18 mouse cellular contexts compared by ENCODE assay signal in the genomic region with DNA sequence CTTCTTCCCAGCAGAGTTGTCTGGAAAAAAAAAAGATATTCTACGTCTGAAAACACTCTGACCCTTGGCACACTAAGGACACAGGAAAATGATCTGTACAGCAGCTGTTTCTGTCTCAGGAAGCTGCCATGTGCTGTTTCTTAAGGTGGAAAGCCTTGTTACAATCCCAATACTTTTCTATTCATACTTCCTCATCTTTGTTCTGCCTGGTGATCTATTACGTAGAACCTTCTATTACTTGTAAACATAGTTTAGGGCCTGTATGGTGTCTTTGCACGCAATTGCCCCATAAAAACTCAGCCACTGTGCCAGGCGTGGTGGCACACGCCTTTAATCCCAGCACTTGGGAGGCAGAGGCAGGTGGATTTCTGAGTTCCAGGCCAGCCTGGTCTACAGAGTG. TPM values are rescaled to one million over a fixed set of nuclear protein-coding genes. Genes with fewer than 3 reads are reported as not detected.
DNase-seq lines count a peak whose midpoint lies in the region; ATAC-seq and TF ChIP-seq lines count a peak whose summit lies in the region.
"Had no signal": no experiment of that assay in that cellular context is flagged by ENCODE, and none has a peak within 500 bp of the region (broad histone marks: within the 10 kb centered on the region; RNA-seq: fewer than 3 reads in every experiment).

No protein-coding gene starts in this region.

- TF ChIP-seq POLR2A in kidney, adult 2 months (IDR thresholded peaks at IDR 0.05; ENCODE audit: low read depth, low read length), result no peak

- no peak overlapping the region for H3K9ac ChIP-seq in kidney, embryonic 14.5 days (ENCODE audit: low read depth, low read length)
- H3K9ac ChIP-seq: embryonic facial prominence, embryonic 12.5 days; forebrain, embryonic 13.5 days had no signal

- peaks cover 13% of the 10 kb centered on the region for H3K4me1 ChIP-seq in kidney, adult 2 months (ENCODE audit: control insufficient read depth, insufficient read depth, low read length)
- H3K4me1 ChIP-seq in kidney, embryonic 14.5 days (ENCODE audit: control insufficient read depth, insufficient read depth, low read length), result no peaks in the 10 kb centered on the region
- H3K4me1 ChIP-seq in brown adipose tissue, adult 24 weeks (ENCODE audit: control insufficient read depth, insufficient read depth, insufficient read length, low read length), result peaks cover 12% of the 10 kb centered on the region
- H3K4me1 ChIP-seq: embryonic facial prominence, embryonic 12.5 days; forebrain, embryonic 13.5 days; limb, embryonic 10.5 days had no signal

- TF ChIP-seq CTCF in kidney, adult 2 months (conservative IDR thresholded peaks at IDR 0.05; ENCODE audit: insufficient read depth, insufficient read length, low read depth, low read length), result no peak

- H3K4me2 ChIP-seq in kidney, embryonic 14.5 days (replicated peaks; ENCODE audit: low read depth, low read length), result no peak overlapping the region
- H3K4me2 ChIP-seq: embryonic facial prominence, embryonic 12.5 days; forebrain, embryonic 13.5 days had no signal

- WGBS in kidney, adult 2 months, result 62% methylated on average over 5 of the region's 5 CpGs
- WGBS in kidney, embryonic 14.5 days, result 72% methylated on average over 5 of the region's 5 CpGs
- WGBS in large intestine, adult 2 months, result 28% methylated on average over 5 of the region's 5 CpGs

- intact Hi-C loops in heart, postnatal 14 days (cut with DNase I), result no loop called here

- H3K4me3 ChIP-seq in kidney, adult 2 months (ENCODE audit: insufficient read depth, low read depth, low read length), result no peak overlapping the region
- H3K4me3 ChIP-seq in kidney, embryonic 14.5 days (ENCODE audit: low read length), result no peak overlapping the region
- no peak overlapping the region for H3K4me3 ChIP-seq in brown adipose tissue, adult 24 weeks (ENCODE audit: insufficient read depth, low read depth, low read length)
- H3K4me3 ChIP-seq: embryonic facial prominence, embryonic 12.5 days; erythroblast, embryonic 14.5 days; forebrain, embryonic 13.5 days; limb, embryonic 10.5 days had no signal

- H3K27me3 ChIP-seq in kidney, adult 2 months (replicated peaks; ENCODE audit: control insufficient read depth, insufficient read depth, low read length), result no peaks in the 10 kb centered on the region
- no peaks in the 10 kb centered on the region for H3K27me3 ChIP-seq in kidney, embryonic 14.5 days (ENCODE audit: control insufficient read depth, insufficient read depth, low read length)
- H3K27me3 ChIP-seq: embryonic facial prominence, embryonic 12.5 days; forebrain, embryonic 13.5 days had no signal

- peak overlapping the region; percentile 83 for H3K27ac ChIP-seq in kidney, adult 2 months (ENCODE audit: insufficient read depth, low read depth, low read length)
- H3K27ac ChIP-seq in kidney, embryonic 14.5 days (ENCODE audit: low read depth, low read length), result no peak overlapping the region
- peak overlapping the region; percentile 91 for H3K27ac ChIP-seq in brown adipose tissue, adult 24 weeks (replicated peaks; ENCODE audit: low read depth, low read length)
- H3K27ac ChIP-seq: embryonic facial prominence, embryonic 12.5 days; forebrain, embryonic 13.5 days; hindbrain, postnatal 0 days; limb, embryonic 10.5 days; stomach, postnatal 0 days had no signal

- ATAC-seq in kidney, embryonic 14.5 days (ENCODE audit: low FRiP score, low TSS enrichment), result no peak
- ATAC-seq: forebrain, embryonic 13.5 days; hindbrain, postnatal 0 days had no signal

- no peaks in the 10 kb centered on the region for H3K36me3 ChIP-seq in kidney, adult 2 months (ENCODE audit: control insufficient read depth, insufficient read depth, low read length)
- no peaks in the 10 kb centered on the region for H3K36me3 ChIP-seq in kidney, embryonic 14.5 days (ENCODE audit: control insufficient read depth, insufficient read depth, low read length)
- H3K36me3 ChIP-seq: embryonic facial prominence, embryonic 12.5 days; limb, embryonic 10.5 days had no signal

- no peaks in the 10 kb centered on the region for H3K9me3 ChIP-seq in kidney, embryonic 14.5 days (ENCODE audit: control insufficient read depth, low read length)
- H3K9me3 ChIP-seq: embryonic facial prominence, embryonic 12.5 days; forebrain, embryonic 13.5 days; limb, embryonic 10.5 days had no signal

- peak; percentile 82 for DNase-seq in heart, adult 11 months
- no peak for DNase-seq in heart, postnatal 14 days
- no peak for DNase-seq in kidney, adult 2 months
- peak; percentile 88 for DNase-seq in large intestine, adult 2 months (ENCODE audit: low read depth, low spot score)
- no peak for DNase-seq in cerebellum, adult 9-10 months
- DNase-seq: liver; lung, adult 2 months; lung, postnatal 36 days; thymus, adult 2 months; thymus, postnatal 4 days had no signal

RNA-seq across cellular contexts. Expression of gene Sppl2a, which starts 17.4 kb away (rescaled TPM):
- total RNA-seq in heart, postnatal 14 days (2021), result 10 to 100 TPM; 45.3 to 49.5 TPM
- 19.2 and 24.9 TPM in 2 replicates for polyA plus RNA-seq in kidney, adult 2 months (2012; rRNA removed)
- polyA plus RNA-seq in kidney, embryonic 14.5 days (2014; fragmentation: Nextera tagmentation; extraction: Ambion mirVana), result 39.1 and 47.0 TPM in 2 replicates
- 39.5 and 43.1 TPM in 2 replicates for polyA plus RNA-seq in brown adipose tissue, adult 24 weeks (2012; ENCODE audit: insufficient read depth, insufficient read length, missing spikeins)
- polyA plus RNA-seq in large intestine, adult 2 months (2012; rRNA removed), result 22.5 and 26.6 TPM in 2 replicates

RNA-seq across cellular contexts. Expression of gene Ap4e1, which starts 58.1 kb away (rescaled TPM):
- 1 to 10 TPM; 7.3 to 8.7 TPM for total RNA-seq in heart, postnatal 14 days (2021)
- 1.8 and 2.4 TPM in 2 replicates for polyA plus RNA-seq in kidney, adult 2 months (2012; rRNA removed)
- polyA plus RNA-seq in kidney, embryonic 14.5 days (2014; fragmentation: Nextera tagmentation; extraction: Ambion mirVana), result 4.5 and 11.1 TPM in 2 replicates
- 3.4 and 5.2 TPM in 2 replicates for polyA plus RNA-seq in brown adipose tissue, adult 24 weeks (2012; ENCODE audit: insufficient read depth, insufficient read length, missing spikeins)
- 1.3 and 2.3 TPM in 2 replicates for polyA plus RNA-seq in large intestine, adult 2 months (2012; rRNA removed)

Comparison
In these comparisons a context has a peak if more than half of its experiments do, and no peak if none do; other contexts are left out.
1. DNase-seq: peak in heart, adult 11 months (single experiment) and large intestine, adult 2 months (single experiment); none in heart, postnatal 14 days (0 of 2), kidney, adult 2 months (single experiment) and cerebellum, adult 9-10 months (single experiment).